Mouse (Mus musculus): ENCODE data around the gene Gbp5. TPM values are rescaled to one million over a fixed set of nuclear protein-coding genes. Genes with fewer than 3 reads are reported as not detected.
"Not testable (repeated sequence)": the region's sequence is repeated elsewhere in the genome, so short reads cannot be mapped to it uniquely, and the experiment has no call there.

The Gbp5 gene
- total RNA-seq, 2 experiments from 2014 or later, result 2.2 to 3.2 TPM

- DNase-seq, result not testable (repeated sequence)
These were observed 49.0 kb downstream of the Gbp5 start for GRCm38 (mm10) chr3:142542776-142543175.

GRCm38 (mm10) chr3:142546690-142547089 is 52.9 kb downstream of the Gbp5 start:
- DNase-seq, result no peak

GRCm38 (mm10) chr3:142550052-142550676 is 56.4 kb downstream of the Gbp5 start:
- no peak for DNase-seq

GRCm38 (mm10) chr3:142554601-142555000 is 60.8 kb downstream of the Gbp5 start:
- DNase-seq, result no peak

GRCm38 (mm10) chr3:142555623-142556022 is 61.8 kb downstream of the Gbp5 start:
- no peak for DNase-seq

GRCm38 (mm10) chr3:142559632-142560228 is 66.0 kb downstream of the Gbp5 start, which contains the start of gene Gbp3:
Gbp3 (plus strand) TSS chr3:142560026.
- DNase-seq, result no peak

- DNase-seq, result peak; percentile 85
These were observed 66.6 kb downstream of the Gbp5 start for GRCm38 (mm10) chr3:142560296-142560948.

GRCm38 (mm10) chr3:142561045-142561646 is 67.4 kb downstream of the Gbp5 start:
- no peak for DNase-seq

GRCm38 (mm10) chr3:142561666-142562065 is 67.9 kb downstream of the Gbp5 start:
- DNase-seq, result no peak

- not testable (repeated sequence) for DNase-seq
These were observed 73.7 kb downstream of the Gbp5 start for GRCm38 (mm10) chr3:142567490-142567889.

GRCm38 (mm10) chr3:142570738-142571137 is 77.0 kb downstream of the Gbp5 start:
- no peak for DNase-seq

Other genes with a start within 250 kb of the Gbp5 start
- gene Pdlim5, start 98.3 kb upstream of the Gbp5 start, total RNA-seq (2021), result 100 to 1,000 TPM; 388 to 401 TPM
- 1 to 10 TPM; 4.3 to 5.8 TPM for gene Gbp7, start 36.4 kb downstream of the Gbp5 start, total RNA-seq (2021)
- gene Gbp3, start 66.0 kb downstream of the Gbp5 start, total RNA-seq (2021), result 1 to 10 TPM; 6.6 to 8.6 TPM
- not detected for gene Gbp2b, start 100.9 kb downstream of the Gbp5 start, total RNA-seq (2021)
- gene Gbp2, start 126.6 kb downstream of the Gbp5 start, total RNA-seq (2021), result 1 to 10 TPM; 3.7 to 4.5 TPM
- gene Kyat3, start 207.1 kb downstream of the Gbp5 start, total RNA-seq (2021), result 1 to 10 TPM; 2.6 to 4.2 TPM

Data from gastrocnemius, postnatal 10 days (tissue).